Mouse (Mus musculus) limb, embryonic 10.5 days (tissue): ENCODE results near the gene Fanca. TPM values are rescaled to one million over a fixed set of nuclear protein-coding genes. Genes with fewer than 3 reads are reported as not detected.

Experiments used
- DNase-seq: peaks from one replicate; pipeline ENCODE4 v3.0.0-alpha.2; 2017; ENCODE audit warnings: low spot score
- H3K27ac ChIP-seq: fragments of 300-500 bp; sonication (generic); 2 replicates; pipeline ENCODE4 v1.5.1; 2016; ENCODE audit warnings: mild to moderate bottlenecking
- H3K27me3 ChIP-seq: fragments of 300-500 bp; sonication (generic); 2 replicates; pipeline ENCODE4 v1.6.1; 2016; ENCODE audit warnings: low read depth, mild to moderate bottlenecking; ENCODE audit not compliant: poor library complexity, severe bottlenecking
- H3K36me3 ChIP-seq: fragments of 300-500 bp; sonication (generic); 2 replicates; pipeline ENCODE4 v1.6.1; 2016; ENCODE audit warnings: mild to moderate bottlenecking, moderate library complexity
- H3K4me1 ChIP-seq: fragments of 300-500 bp; sonication (generic); 2 replicates; pipeline ENCODE4 v1.6.1; 2016
- H3K4me3 ChIP-seq: fragments of 300-500 bp; sonication (generic); 2 replicates; pipeline ENCODE4 v1.5.1; 2016; ENCODE audit warnings: mild to moderate bottlenecking, moderate library complexity
- H3K9me3 ChIP-seq: fragments of 300-500 bp; sonication (generic); replicated peaks from 2 replicates; pipeline ENCODE4 v1.6.1; 2016; ENCODE audit warnings: mild to moderate bottlenecking
- WGBS: fragments of 180-500 bp; shearing (Covaris S2); methylation state at CpG from one replicate; pipeline ENCODE4 v1.1.7; 2016; 5-methylcytosine and 5-hydroxymethylcytosine counted together
- polyA plus RNA-seq: library from polyadenylated mRNA; unstranded; fragments of >200 nt; fragmentation: Nextera tagmentation; extraction: Ambion mirVana; gene quantifications from 2 replicates; pipeline ENCODE4 v1.2.1, GENCODE M21; 2016

The Fanca gene
- polyA plus RNA-seq, 1 experiment from 2014 or later: 42.7 TPM

DNA sequence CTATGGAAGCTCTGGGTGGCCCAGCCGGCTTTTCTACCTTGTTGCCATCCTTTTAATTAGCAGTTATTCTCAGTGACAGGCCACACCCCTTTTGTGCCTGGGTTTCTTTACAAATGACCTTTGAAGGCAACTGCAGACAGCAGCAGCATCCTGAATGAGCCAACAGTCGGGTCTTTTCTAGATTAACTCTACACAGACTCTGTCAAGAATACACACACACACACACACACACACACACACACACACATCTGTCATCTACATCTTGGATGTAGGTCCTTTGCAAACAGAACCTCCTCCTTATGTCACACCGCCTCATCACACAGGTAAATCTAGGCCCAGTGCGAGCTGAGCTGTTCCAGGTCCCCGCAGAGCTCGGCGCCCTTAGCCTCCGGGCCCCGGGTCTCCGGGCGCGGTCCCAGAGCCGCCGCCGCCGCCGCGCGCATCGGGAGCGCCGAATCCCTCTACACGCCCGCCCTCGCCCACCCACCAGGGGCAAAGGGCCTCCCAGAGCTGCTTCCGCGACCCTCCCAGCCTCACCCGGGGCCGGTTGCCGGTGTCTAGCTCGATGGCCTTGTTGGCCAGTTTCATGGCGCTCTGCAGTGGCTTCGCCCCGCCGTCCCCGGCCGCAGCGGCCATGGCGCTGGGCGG, 64.8 kb downstream of the Fanca start:
- Histone ChIP-seq H3K27ac (peak overlapping the region; percentile 92), H3K36me3 (peaks cover 65% of the 10 kb centered on the region), H3K4me3 (peak overlapping the region; percentile 86), H3K4me1 (peaks cover 34% of the 10 kb centered on the region), H3K27me3 (no peaks in the 10 kb centered on the region), H3K9me3 (no peaks in the 10 kb centered on the region)
- peak; percentile 39 for DNase-seq
- WGBS: under 1% methylated on average over 35 of the region's 40 CpGs

DNA sequence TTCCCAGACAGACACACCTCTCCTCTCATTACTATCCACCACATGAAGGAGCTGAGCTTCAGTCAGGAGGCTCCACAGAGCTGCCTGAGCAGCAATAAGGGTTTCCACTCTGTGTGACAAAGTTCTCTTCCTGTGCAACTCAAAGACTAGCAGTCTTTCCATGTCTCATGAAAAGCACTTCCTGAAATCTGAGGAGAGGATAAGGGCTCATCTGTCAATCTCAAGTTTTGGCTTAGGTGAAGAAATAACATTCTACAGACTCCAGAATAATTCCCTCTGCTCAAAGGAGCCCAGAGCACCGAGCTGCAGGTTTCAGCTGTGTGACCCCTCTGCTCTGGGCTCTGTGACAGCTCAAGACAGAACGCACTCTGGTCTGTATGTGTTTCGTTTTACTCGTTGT, 65.5 kb downstream of the Fanca start:
- peak overlapping the region; percentile 86 for H3K4me3 ChIP-seq
- no peaks in the 10 kb centered on the region for H3K9me3 ChIP-seq
- DNase-seq: no peak
- H3K27me3 ChIP-seq: no peaks in the 10 kb centered on the region
- H3K36me3 ChIP-seq: peaks cover 65% of the 10 kb centered on the region
- peaks cover 34% of the 10 kb centered on the region for H3K4me1 ChIP-seq
- 52% methylated on average over 4 of the region's 4 CpGs for WGBS
- peak overlapping the region; percentile 92; the same call in 1 of the 2 replicates for H3K27ac ChIP-seq

DNA sequence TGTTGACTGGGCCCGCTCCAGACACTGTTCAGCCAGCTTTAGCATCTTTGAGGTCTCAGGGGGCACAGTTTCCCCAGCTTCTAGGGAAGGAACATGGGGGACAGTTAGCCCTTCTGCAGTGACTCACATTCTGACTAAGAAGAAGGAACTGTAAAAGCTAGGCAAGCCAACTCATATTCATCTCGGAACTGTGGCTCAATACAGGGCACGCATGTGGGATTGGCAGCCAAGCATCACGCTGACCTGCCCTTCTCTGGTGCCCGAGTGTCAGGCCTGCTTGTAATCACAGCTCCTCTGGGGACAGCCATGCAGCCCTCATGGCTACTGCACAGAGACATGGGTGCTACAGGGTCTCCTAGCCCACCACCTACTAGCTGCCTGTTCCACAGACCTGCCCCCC, 67.4 kb downstream of the Fanca start:
- no peaks in the 10 kb centered on the region for H3K27me3 ChIP-seq
- 98% methylated on average over 5 of the region's 5 CpGs for WGBS
- H3K4me3 ChIP-seq: no peak overlapping the region
- DNase-seq: no peak
- H3K27ac ChIP-seq: no peak overlapping the region
- H3K4me1 ChIP-seq: peaks cover 27% of the 10 kb centered on the region
- H3K36me3 ChIP-seq: peaks cover 65% of the 10 kb centered on the region
- H3K9me3 ChIP-seq: no peaks in the 10 kb centered on the region

DNA sequence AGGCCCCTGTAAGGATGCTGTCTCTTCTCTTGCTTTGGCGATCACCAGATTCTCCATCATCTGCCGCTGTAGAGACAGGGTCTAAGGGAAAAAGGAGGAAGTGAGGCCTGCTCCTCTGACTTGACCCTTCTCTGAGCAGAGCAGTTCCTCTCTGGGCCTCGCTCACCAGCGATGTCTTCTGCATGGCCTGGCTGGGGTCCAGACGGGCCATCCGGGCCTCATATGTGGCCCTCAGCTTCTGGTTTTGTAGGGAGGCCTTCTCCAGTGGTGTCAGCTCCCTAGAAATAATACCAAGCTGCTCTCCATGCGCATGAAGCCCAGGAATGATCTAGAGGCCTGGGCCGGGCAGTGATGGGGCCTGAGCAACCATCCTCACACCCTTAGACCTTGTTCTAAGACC, 69.8 kb downstream of the Fanca start:
- Histone ChIP-seq H3K9me3 (no peaks in the 10 kb centered on the region), H3K36me3 (peaks cover 84% of the 10 kb centered on the region), H3K4me3 (no peak overlapping the region), H3K27me3 (no peaks in the 10 kb centered on the region), H3K4me1 (peaks cover 13% of the 10 kb centered on the region), H3K27ac (no peak overlapping the region)
- WGBS: 97% methylated on average over 8 of the region's 8 CpGs
- no peak for DNase-seq

DNA sequence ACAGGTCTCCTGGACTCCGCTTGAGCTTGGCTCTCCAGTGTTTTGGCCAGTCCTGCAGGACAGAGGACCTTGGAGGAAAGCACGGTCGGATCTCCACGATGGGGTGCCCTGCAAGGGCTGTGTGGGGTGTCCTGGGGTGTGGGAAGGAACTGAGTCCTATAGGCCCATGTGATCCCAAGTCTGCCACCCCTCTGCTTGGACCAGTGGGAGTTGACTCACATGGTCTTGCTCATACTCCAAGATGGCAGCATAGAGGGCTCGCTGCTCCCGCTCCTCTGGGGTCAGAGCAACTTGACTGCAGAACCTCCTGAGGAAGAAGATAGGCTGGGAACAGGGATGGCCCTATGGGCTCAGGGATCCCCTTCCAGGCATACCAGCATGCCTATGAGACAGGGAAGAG, 70.6 kb downstream of the Fanca start:
- no peak overlapping the region for H3K27ac ChIP-seq
- no peaks in the 10 kb centered on the region for H3K9me3 ChIP-seq
- H3K4me1 ChIP-seq: peaks cover 5% of the 10 kb centered on the region
- H3K4me3 ChIP-seq: no peak overlapping the region
- DNase-seq: no peak
- peaks cover 92% of the 10 kb centered on the region for H3K36me3 ChIP-seq
- H3K27me3 ChIP-seq: no peaks in the 10 kb centered on the region
- WGBS: 97% methylated on average over 6 of the region's 6 CpGs

DNA sequence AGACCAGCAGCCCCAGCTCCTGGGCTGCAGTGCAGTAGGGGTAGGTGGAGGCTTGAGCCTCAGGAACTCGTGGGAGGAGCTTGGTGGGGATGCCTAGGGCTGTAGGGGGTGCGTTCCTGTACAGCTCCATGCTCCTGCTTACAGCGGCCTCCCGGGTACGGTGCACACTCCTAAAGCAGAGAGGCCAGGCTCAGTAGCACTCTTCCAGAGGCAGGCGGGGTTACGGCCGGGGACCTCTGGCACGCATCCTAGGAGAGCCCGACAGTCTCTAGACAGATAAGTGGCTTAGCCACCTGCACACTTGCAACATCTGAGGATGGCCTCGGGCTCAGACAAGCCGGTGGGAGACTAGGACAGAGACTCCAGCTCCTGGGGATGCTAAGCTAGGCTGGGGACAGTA, 72.8 kb downstream of the Fanca start:
- Histone ChIP-seq H3K27ac (no peak overlapping the region), H3K9me3 (no peaks in the 10 kb centered on the region), H3K4me3 (no peak overlapping the region), H3K27me3 (no peaks in the 10 kb centered on the region), H3K4me1 (no peaks in the 10 kb centered on the region), H3K36me3 (peaks cover 91% of the 10 kb centered on the region)
- DNase-seq: no peak
- WGBS: 89% methylated on average over 12 of the region's 12 CpGs

DNA sequence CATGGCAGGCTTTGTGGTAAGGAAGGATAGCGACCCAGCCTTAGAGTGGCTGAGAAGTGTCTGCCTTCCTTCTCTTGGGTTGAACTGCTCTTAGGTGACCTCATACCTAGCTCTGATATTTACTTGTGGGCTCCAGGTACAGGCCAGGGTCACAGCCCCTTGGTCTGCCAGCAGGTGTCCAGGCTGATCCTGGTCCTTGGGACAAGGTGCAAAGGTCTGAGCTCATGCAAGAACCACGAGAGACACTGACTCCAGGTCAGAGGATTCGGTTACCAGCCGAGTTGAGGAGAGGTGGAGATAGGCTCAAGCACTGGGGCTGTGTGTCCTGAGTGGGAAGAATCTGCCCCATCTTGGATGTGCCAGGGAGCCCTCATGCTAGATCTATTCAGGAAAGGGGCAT, 74.0 kb downstream of the Fanca start:
- H3K9me3 ChIP-seq: no peaks in the 10 kb centered on the region
- peaks cover 80% of the 10 kb centered on the region for H3K36me3 ChIP-seq
- H3K4me1 ChIP-seq: no peaks in the 10 kb centered on the region
- no peaks in the 10 kb centered on the region for H3K27me3 ChIP-seq
- no peak for DNase-seq
- 95% methylated on average over 4 of the region's 4 CpGs for WGBS
- no peak overlapping the region for H3K27ac ChIP-seq
- no peak overlapping the region for H3K4me3 ChIP-seq

DNA sequence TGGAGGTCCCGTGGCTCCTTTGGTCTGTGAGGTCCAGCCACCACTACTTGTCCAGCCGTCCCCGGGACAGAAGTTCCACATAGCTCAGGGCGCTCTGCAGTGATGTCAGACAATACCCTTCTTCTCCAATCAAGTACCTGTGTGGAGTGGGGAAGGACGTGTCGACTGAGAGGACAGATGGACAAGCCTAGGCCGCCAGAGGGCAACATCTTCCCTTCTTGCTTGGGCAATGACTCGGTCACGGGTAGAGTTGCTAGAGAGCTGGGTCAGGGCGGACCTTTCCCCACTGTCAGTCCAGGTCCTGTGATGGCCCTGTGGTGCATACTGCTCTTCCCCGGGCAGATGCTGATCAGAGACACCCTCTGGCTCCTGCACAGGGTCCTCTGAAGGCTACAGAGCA, 75.3 kb downstream of the Fanca start:
- no peaks in the 10 kb centered on the region for H3K9me3 ChIP-seq
- no peaks in the 10 kb centered on the region for H3K4me1 ChIP-seq
- H3K27me3 ChIP-seq: no peaks in the 10 kb centered on the region
- peaks cover 66% of the 10 kb centered on the region for H3K36me3 ChIP-seq
- H3K27ac ChIP-seq: no peak overlapping the region
- WGBS: 68% methylated on average over 11 of the region's 11 CpGs
- H3K4me3 ChIP-seq: no peak overlapping the region
- DNase-seq: no peak

DNA sequence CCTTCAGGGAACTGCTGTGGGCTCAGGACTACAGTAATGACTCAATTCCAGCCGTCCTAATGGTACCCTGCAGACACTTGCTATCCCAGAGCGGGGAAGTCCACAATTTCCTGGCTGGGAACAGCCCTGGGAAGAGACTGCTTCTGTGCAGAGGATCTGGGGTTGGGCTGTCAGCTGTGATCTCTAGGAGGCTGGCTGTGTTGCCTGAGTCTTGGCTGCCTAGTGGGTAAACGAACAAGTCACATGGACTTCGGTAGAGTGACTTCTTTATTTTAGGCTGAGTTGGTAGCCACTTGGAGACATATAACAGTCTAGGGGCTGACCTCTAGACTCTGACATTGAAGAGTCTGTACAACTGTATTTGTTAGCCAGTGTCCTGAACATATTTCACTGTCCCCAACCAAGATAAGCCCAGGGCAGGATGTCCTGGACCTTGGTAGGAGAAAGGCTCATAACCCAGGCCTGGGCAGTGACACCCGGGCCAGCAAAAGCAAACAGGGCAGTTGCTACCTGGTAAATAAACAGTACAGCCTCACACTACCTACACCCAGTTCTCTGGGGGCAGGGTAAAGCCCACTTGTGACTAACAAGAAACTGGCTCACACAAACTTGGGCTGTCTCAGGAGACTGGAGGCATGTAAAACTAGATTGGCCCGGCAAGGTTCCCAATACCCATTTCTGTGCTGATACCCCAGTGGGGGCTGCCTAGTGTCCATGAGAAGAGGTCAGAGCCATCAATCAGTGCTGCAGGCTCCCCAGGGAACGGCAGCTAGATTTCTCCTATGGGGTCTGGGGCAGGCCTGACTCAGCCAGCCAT, 76.1 kb downstream of the Fanca start:
- Histone ChIP-seq H3K36me3 (peaks cover 59% of the 10 kb centered on the region), H3K9me3 (no peaks in the 10 kb centered on the region), H3K4me3 (no peak overlapping the region), H3K27me3 (no peaks in the 10 kb centered on the region), H3K4me1 (peaks cover 1% of the 10 kb centered on the region; the same call in 1 of the 2 replicates), H3K27ac (no peak overlapping the region)
- no peak for DNase-seq
- 83% methylated on average over 7 of the region's 7 CpGs for WGBS

DNA sequence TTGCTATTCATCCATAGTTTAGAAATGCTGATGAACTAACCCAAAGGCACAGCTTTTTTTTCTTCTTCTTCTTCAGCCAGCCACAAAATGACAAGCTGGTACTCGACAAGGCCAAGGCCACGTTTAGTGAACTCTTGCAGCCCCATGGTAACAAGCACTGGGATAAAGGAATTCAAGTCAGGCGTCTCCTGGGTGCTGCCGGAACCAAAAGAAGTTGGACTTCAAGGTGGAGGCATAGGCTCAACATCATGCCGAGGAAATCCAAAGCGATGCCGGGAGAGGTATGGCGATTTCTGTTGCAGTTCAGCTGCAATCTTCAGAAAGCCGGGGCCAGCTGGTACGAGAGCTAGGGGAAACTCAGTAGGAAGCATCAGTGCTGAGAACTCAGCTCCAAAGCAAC, 79.0 kb downstream of the Fanca start:
- Histone ChIP-seq H3K27ac (no peak overlapping the region), H3K4me3 (no peak overlapping the region), H3K4me1 (peaks cover 23% of the 10 kb centered on the region), H3K9me3 (no peaks in the 10 kb centered on the region), H3K27me3 (peaks cover 29% of the 10 kb centered on the region), H3K36me3 (peaks cover 30% of the 10 kb centered on the region)
- 91% methylated on average over 10 of the region's 10 CpGs for WGBS
- DNase-seq: no peak

DNA sequence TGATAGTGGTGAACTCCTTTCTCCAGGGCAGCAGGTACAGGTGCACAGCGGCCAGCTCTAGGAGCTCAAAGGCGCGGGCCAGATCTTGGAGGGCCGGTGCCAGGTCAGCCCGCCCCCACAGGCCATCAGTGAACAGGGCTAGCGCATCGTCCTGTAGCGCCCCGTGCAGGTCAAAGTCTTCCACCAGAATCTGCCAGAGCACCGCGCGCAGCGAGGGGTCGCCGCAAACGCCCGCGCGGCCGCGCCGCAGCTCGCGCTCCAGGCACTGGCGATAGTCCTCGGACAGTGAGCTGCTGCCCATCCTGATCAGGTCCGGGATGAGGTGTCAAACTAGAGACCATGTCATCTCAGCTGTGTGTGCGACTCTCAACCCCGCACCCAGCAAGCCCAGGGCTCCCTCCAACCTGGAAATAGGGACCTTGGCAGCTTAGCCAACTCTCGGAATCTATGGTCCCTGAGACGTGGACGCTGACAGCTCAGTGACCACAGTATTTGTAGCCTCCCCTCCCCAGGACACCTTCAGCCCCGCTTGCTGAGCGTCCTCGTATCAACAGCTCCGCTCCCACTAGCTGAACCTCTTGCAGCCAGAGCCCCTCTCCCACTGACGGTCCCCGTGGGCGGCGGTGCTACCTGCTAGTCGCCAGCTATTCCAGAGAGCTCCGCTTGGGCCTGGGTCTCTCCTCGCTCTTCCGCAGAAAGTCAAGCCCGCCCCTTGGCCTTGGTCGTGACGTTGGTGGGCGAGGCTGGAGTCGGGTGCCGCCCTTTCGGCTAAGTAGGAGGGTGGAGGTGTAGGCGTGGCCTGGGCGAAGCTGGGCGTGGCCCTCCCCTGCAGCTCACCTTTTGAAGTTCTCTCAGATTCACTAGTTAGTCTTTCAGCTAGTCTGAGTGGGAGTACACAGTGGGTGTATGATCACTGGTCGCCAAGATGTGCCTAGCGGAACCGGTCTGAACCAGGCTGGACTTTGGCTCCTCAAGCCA, 82.6 kb downstream of the Fanca start, which contains the start of gene Spata2l:
TSS of gene Spata2l (minus strand) at position 714 of the 978 bp plus-strand sequence.
- WGBS: 3% methylated on average over 57 of the region's 57 CpGs
- Histone ChIP-seq H3K27ac (no peak within 1 kb of the TSS), H3K9me3 (no peaks in the 10 kb centered on the region), H3K4me3 (peak within 1 kb of the TSS; percentile 55), H3K27me3 (peaks cover 58% of the 10 kb centered on the region), H3K36me3 (peaks cover 5% of the 10 kb centered on the region; the same call in 1 of the 2 replicates), H3K4me1 (peaks cover 27% of the 10 kb centered on the region)
- DNase-seq: peak; percentile 91

DNA sequence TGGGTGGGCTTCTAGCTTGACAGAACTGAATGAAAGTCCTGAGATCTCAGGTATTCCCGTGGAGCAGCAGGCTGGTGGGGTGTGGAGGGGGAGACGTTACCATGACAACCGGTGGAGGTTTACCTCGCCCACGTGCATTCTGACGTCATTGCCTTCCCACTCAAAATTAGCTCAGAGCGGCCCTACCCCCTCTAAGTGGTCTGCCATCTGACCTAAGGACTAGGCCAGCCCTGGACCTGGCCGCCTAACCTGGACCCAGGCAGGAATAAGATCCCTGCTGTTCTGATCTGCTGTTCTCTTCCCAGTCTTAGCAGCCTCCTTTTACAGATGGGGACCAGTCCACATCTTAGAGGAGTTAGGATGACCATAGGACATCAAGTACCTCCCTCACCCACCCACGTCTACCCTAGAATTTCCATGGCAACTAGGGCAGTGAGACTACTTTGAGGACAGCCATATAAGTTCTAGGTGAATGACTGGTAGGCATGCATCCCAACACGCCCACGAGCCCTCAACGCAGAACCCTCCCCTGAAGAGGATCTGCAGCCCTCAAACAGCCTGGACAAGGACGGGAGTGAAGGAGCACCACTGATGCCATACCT, 83.4 kb downstream of the Fanca start:
- H3K9me3 ChIP-seq: no peaks in the 10 kb centered on the region
- H3K27me3 ChIP-seq: peaks cover 58% of the 10 kb centered on the region
- H3K4me3 ChIP-seq: peak overlapping the region; percentile 55
- peaks cover 9% of the 10 kb centered on the region for H3K36me3 ChIP-seq
- H3K27ac ChIP-seq: no peak overlapping the region
- 42% methylated on average over 13 of the region's 13 CpGs for WGBS
- DNase-seq: no peak
- peaks cover 27% of the 10 kb centered on the region for H3K4me1 ChIP-seq
